Mouse (Mus musculus): ENCODE results near the gene Tmem130. TPM values are rescaled to one million over a fixed set of nuclear protein-coding genes. Genes with fewer than 3 reads are reported as not detected.

The Tmem130 gene
- polyA plus RNA-seq, 1 experiment = 0.18 TPM

DNA sequence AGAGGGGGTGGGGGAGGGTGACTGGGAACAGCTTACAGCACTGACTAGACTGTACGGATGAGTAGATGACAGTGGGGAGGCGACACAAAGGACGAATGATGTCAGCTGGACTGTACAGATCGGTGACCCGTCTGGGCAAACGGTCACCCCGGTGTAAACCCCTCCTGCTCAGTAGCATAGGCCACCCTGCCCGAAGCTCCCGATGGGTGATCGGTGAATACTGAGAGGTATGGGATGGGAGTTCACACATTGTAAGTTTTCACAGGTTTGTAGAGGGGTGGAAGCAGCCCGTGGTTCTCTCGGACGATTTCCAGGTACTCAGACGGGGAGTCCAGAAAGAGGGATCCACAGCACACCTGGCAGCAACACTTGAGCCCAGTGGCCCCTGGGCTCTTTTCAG lies 24.5 kb downstream of the Tmem130 start:
- WGBS = 92% methylated on average over 14 of the region's 14 CpGs

GRCm38 (mm10) chr5:144734949-144735348 lies 26.7 kb downstream of the Tmem130 start:
- Histone ChIP-seq H3K36me3 (ENCODE audit: control insufficient read depth, insufficient read depth, low read length) (no peaks in the 10 kb centered on the region), H3K27ac (ENCODE audit: control insufficient read depth, insufficient read depth, low read length) (no peak overlapping the region), H3K27me3 (ENCODE audit: control insufficient read depth, insufficient read depth, low read length) (no peaks in the 10 kb centered on the region; the same call in 1 of the 2 replicates), H3K4me1 (replicated peaks; ENCODE audit: control insufficient read depth, insufficient read depth, low read length) (no peaks in the 10 kb centered on the region), H3K4me3 (ENCODE audit: control insufficient read depth, insufficient read depth, low read length) (no peak overlapping the region)
- peak; percentile 60 for DNase-seq
- WGBS = 30% methylated on average over 8 of the region's 8 CpGs
- TF ChIP-seq POLR2A (IDR thresholded peaks at IDR 0.05; ENCODE audit: control insufficient read depth, extremely low read depth, insufficient read depth, low read length, poor library complexity) (no peak), CTCF (IDR thresholded peaks at IDR 0.05; ENCODE audit: borderline replicate concordance, control insufficient read depth, extremely low read depth, insufficient read depth, low read length, poor library complexity) (peak; percentile 80; the same call in 1 of the 2 replicates)

More for the DNA sequence above, 24.5 kb downstream of the Tmem130 start:
- no peaks in the 10 kb centered on the region for H3K36me3 ChIP-seq (ENCODE audit: control insufficient read depth, insufficient read depth, low read length)
- no peaks in the 10 kb centered on the region for H3K4me1 ChIP-seq (replicated peaks; ENCODE audit: control insufficient read depth, insufficient read depth, low read length)
- H3K4me3 ChIP-seq (ENCODE audit: control insufficient read depth, insufficient read depth, low read length) = no peak overlapping the region
- H3K27me3 ChIP-seq (ENCODE audit: control insufficient read depth, insufficient read depth, low read length) = no peaks in the 10 kb centered on the region; the same call in 1 of the 2 replicates
- no peak for DNase-seq
- TF ChIP-seq POLR2A (IDR thresholded peaks at IDR 0.05; ENCODE audit: control insufficient read depth, extremely low read depth, insufficient read depth, low read length, poor library complexity) (no peak), CTCF (IDR thresholded peaks at IDR 0.05; ENCODE audit: borderline replicate concordance, control insufficient read depth, extremely low read depth, insufficient read depth, low read length, poor library complexity) (no peak)
- no peak overlapping the region for H3K27ac ChIP-seq (ENCODE audit: control insufficient read depth, insufficient read depth, low read length)

- H3K27me3 ChIP-seq (ENCODE audit: control insufficient read depth, insufficient read depth, low read length) = no peaks in the 10 kb centered on the region; the same call in 1 of the 2 replicates
- H3K36me3 ChIP-seq (ENCODE audit: control insufficient read depth, insufficient read depth, low read length) = no peaks in the 10 kb centered on the region
- TF ChIP-seq CTCF (IDR thresholded peaks at IDR 0.05; ENCODE audit: borderline replicate concordance, control insufficient read depth, extremely low read depth, insufficient read depth, low read length, poor library complexity) = no peak
- TF ChIP-seq POLR2A (IDR thresholded peaks at IDR 0.05; ENCODE audit: control insufficient read depth, extremely low read depth, insufficient read depth, low read length, poor library complexity) = no peak
- H3K4me3 ChIP-seq (ENCODE audit: control insufficient read depth, insufficient read depth, low read length) = no peak overlapping the region
- no peaks in the 10 kb centered on the region for H3K4me1 ChIP-seq (replicated peaks; ENCODE audit: control insufficient read depth, insufficient read depth, low read length)
- 30% methylated on average over 4 of the region's 4 CpGs for WGBS
- DNase-seq = peak; percentile 29
- H3K27ac ChIP-seq (ENCODE audit: control insufficient read depth, insufficient read depth, low read length) = no peak overlapping the region
Observed at GRCm38 (mm10) chr5:144733953-144734352, 27.7 kb downstream of the Tmem130 start.

DNA sequence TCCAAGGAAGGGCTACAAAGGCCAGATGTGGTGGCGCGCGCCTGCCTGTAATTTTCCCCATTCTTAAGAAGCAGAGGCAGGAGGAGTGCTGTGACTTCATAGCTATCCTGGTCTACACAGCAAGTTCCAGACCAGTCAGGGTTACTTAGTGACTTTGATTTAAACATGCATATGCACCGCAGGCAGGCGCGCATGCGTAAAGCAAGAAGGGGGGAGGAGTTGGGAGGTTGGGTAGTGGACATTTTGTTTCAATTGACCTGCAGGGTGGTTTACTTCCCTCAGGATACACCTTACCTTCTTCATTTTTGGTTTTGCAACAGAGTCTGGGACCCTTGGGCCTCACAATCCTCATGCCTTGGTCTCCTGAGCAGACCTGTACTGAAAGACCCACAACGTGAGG lies 32.4 kb downstream of the Tmem130 start:
- no peak overlapping the region for H3K4me3 ChIP-seq (ENCODE audit: control insufficient read depth, insufficient read depth, low read length)
- no peak overlapping the region for H3K27ac ChIP-seq (ENCODE audit: control insufficient read depth, insufficient read depth, low read length)
- no peaks in the 10 kb centered on the region for H3K36me3 ChIP-seq (ENCODE audit: control insufficient read depth, insufficient read depth, low read length)
- DNase-seq = no peak
- 87% methylated on average over 8 of the region's 8 CpGs for WGBS
- no peaks in the 10 kb centered on the region for H3K4me1 ChIP-seq (replicated peaks; ENCODE audit: control insufficient read depth, insufficient read depth, low read length)
- no peaks in the 10 kb centered on the region; the same call in 1 of the 2 replicates for H3K27me3 ChIP-seq (ENCODE audit: control insufficient read depth, insufficient read depth, low read length)
- TF ChIP-seq CTCF (IDR thresholded peaks at IDR 0.05; ENCODE audit: borderline replicate concordance, control insufficient read depth, extremely low read depth, insufficient read depth, low read length, poor library complexity) (no peak), POLR2A (IDR thresholded peaks at IDR 0.05; ENCODE audit: control insufficient read depth, extremely low read depth, insufficient read depth, low read length, poor library complexity) (no peak)

DNA sequence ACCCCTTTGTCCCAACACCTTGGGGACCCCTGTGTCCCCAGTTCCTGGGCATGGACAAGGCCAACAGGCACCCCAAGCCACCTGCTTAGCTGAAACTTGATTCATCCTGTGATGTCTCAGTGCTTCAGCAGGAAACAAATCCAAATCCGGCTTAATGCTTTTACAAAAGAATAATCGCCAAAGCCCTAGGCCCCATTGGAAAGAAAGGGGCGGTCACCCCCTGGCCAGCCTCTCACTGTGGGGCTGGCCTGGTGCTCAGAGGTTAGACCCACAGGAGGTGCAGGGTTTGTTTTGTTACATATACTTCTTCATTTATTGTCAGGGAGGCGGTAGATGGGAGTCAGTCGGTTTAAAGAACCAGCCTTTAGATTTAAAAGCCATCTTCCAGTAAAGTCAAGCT lies 33.4 kb downstream of the Tmem130 start:
- H3K27me3 ChIP-seq (ENCODE audit: control insufficient read depth, insufficient read depth, low read length) = no peaks in the 10 kb centered on the region
- WGBS = 64% methylated on average over 5 of the region's 5 CpGs
- TF ChIP-seq POLR2A (IDR thresholded peaks at IDR 0.05; ENCODE audit: control insufficient read depth, extremely low read depth, insufficient read depth, low read length, poor library complexity) (no peak), CTCF (IDR thresholded peaks at IDR 0.05; ENCODE audit: borderline replicate concordance, control insufficient read depth, extremely low read depth, insufficient read depth, low read length, poor library complexity) (no peak)
- H3K4me1 ChIP-seq (replicated peaks; ENCODE audit: control insufficient read depth, insufficient read depth, low read length) = no peaks in the 10 kb centered on the region
- H3K4me3 ChIP-seq (ENCODE audit: control insufficient read depth, insufficient read depth, low read length) = no peak overlapping the region
- H3K27ac ChIP-seq (ENCODE audit: control insufficient read depth, insufficient read depth, low read length) = no peak overlapping the region
- DNase-seq = no peak
- no peaks in the 10 kb centered on the region for H3K36me3 ChIP-seq (ENCODE audit: control insufficient read depth, insufficient read depth, low read length)

- no peak overlapping the region for H3K4me3 ChIP-seq (ENCODE audit: control insufficient read depth, insufficient read depth, low read length)
- no peak overlapping the region for H3K27ac ChIP-seq (ENCODE audit: control insufficient read depth, insufficient read depth, low read length)
- DNase-seq = peak; percentile 56
- 12% methylated on average over 9 of the region's 9 CpGs for WGBS
- H3K27me3 ChIP-seq (ENCODE audit: control insufficient read depth, insufficient read depth, low read length) = no peaks in the 10 kb centered on the region
- H3K4me1 ChIP-seq (replicated peaks; ENCODE audit: control insufficient read depth, insufficient read depth, low read length) = no peaks in the 10 kb centered on the region
- TF ChIP-seq CTCF (IDR thresholded peaks at IDR 0.05; ENCODE audit: borderline replicate concordance, control insufficient read depth, extremely low read depth, insufficient read depth, low read length, poor library complexity) (peak; percentile 60; the same call in 1 of the 2 replicates), POLR2A (IDR thresholded peaks at IDR 0.05; ENCODE audit: control insufficient read depth, extremely low read depth, insufficient read depth, low read length, poor library complexity) (no peak)
- no peaks in the 10 kb centered on the region for H3K36me3 ChIP-seq (ENCODE audit: control insufficient read depth, insufficient read depth, low read length)
Observed at GRCm38 (mm10) chr5:144727119-144727518, 34.5 kb downstream of the Tmem130 start.

DNA sequence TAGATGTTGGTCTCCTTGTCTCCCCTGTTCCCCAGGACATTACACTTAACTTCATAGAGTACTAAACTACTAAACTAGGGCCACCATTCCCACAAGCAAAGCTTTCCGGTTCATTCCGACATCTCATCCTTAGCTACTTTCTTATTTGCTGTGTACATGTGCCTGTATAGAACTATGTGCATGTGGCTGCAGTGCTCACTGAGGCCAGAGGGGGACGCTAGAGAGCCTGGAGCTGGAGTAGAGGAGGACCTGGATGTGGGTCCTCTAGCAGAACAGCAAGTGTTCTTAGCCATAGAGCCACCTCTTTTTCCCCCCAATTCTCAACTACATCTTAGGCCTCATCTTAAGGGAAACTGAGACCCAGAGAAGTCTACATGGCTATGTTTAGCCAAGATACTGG lies 36.1 kb downstream of the Tmem130 start:
- no peaks in the 10 kb centered on the region for H3K36me3 ChIP-seq (ENCODE audit: control insufficient read depth, insufficient read depth, low read length)
- no peaks in the 10 kb centered on the region for H3K4me1 ChIP-seq (replicated peaks; ENCODE audit: control insufficient read depth, insufficient read depth, low read length)
- DNase-seq = no peak
- H3K4me3 ChIP-seq (ENCODE audit: control insufficient read depth, insufficient read depth, low read length) = no peak overlapping the region
- TF ChIP-seq CTCF (IDR thresholded peaks at IDR 0.05; ENCODE audit: borderline replicate concordance, control insufficient read depth, extremely low read depth, insufficient read depth, low read length, poor library complexity) (no peak), POLR2A (IDR thresholded peaks at IDR 0.05; ENCODE audit: control insufficient read depth, extremely low read depth, insufficient read depth, low read length, poor library complexity) (no peak)
- no peak overlapping the region for H3K27ac ChIP-seq (ENCODE audit: control insufficient read depth, insufficient read depth, low read length)
- WGBS = 82% methylated on average over 3 of the region's 3 CpGs
- no peaks in the 10 kb centered on the region for H3K27me3 ChIP-seq (ENCODE audit: control insufficient read depth, insufficient read depth, low read length)
